Mouse (Mus musculus) CH12.LX (cell line): ENCODE measurements around the gene 2410015M20Rik. TPM values are rescaled to one million over a fixed set of nuclear protein-coding genes. Genes with fewer than 3 reads are reported as not detected.

ENCODE experiments used
- DNase-seq: peaks from one replicate; pipeline ENCODE4 v3.0.0-alpha.2; 2013; ENCODE audit errors: extremely low read depth
- H3K27ac ChIP-seq: 2 replicates; pipeline ENCODE4 v1.5.1; 2012; ENCODE audit warnings: low read depth, mild to moderate bottlenecking, control low read depth, moderate library complexity; ENCODE audit not compliant: insufficient read depth
- H3K27me3 ChIP-seq: replicated peaks from 2 replicates; pipeline ENCODE3; 2012; ENCODE audit warnings: inconsistent platforms
- H3K36me3 ChIP-seq, 2 experiments: replicated peaks in 1 of 2; 2 replicates each; pipeline versions ENCODE3 to v1.6.1; 2012; ENCODE audit warnings: inconsistent platforms in 1 of 2, low read length in 1 of 2, mild to moderate bottlenecking in 1 of 2, mixed read lengths in 1 of 2, moderate library complexity in 1 of 2; ENCODE audit not compliant: control insufficient read depth in 1 of 2, insufficient read depth in 1 of 2
- H3K4me1 ChIP-seq, 2 experiments: 2 replicates each; pipeline ENCODE4 v1.6.1; 2012; ENCODE audit warnings: inconsistent platforms in 1 of 2, moderate library complexity in 1 of 2; ENCODE audit not compliant: insufficient read depth in 2 of 2, control insufficient read depth in 1 of 2
- H3K4me2 ChIP-seq: 2 replicates; pipeline ENCODE4 v1.6.1; 2012; ENCODE audit warnings: low read depth, mild to moderate bottlenecking, control low read depth; ENCODE audit not compliant: poor library complexity, insufficient read depth, severe bottlenecking
- H3K4me3 ChIP-seq, 3 experiments: fragments of 150-350 bp in 1 of 3; sonication (generic) in 1 of 3; replicated peaks in 1 of 3; 2 replicates each; pipeline versions ENCODE3 to v1.5.1; 2011 to 2012; ENCODE audit warnings: low read depth in 2 of 3, low read length in 2 of 3, mild to moderate bottlenecking in 2 of 3, moderate library complexity in 2 of 3, control low read depth in 1 of 3, improper control_type of control experiment in 1 of 3, inconsistent platforms in 1 of 3, mixed read lengths in 1 of 3; ENCODE audit not compliant: poor library complexity in 1 of 3
- H3K79me2 ChIP-seq: replicated peaks from 2 replicates; pipeline ENCODE4 v1.6.1; 2012; ENCODE audit warnings: mild to moderate bottlenecking, moderate library complexity; ENCODE audit not compliant: control insufficient read depth, poor library complexity, insufficient read depth, severe bottlenecking; ENCODE audit errors: extremely low read depth
- H3K9ac ChIP-seq: 2 replicates; pipeline ENCODE4 v1.6.1; 2012; ENCODE audit warnings: low read depth, mild to moderate bottlenecking, control low read depth, moderate library complexity; ENCODE audit not compliant: insufficient read depth
- H3K9me3 ChIP-seq: replicated peaks from 2 replicates; pipeline ENCODE3; 2012; ENCODE audit warnings: low read length, inconsistent platforms, mixed read lengths
- CTCF ChIP-seq, 2 experiments: IDR thresholded peaks in 1 of 2; conservative IDR thresholded peaks in 1 of 2; 2 replicates each; pipeline ENCODE4 v1.5.1; 2011 to 2012; ENCODE audit warnings: low read depth in 2 of 2, low read length in 2 of 2, improper control_type of control experiment in 1 of 2, inconsistent platforms in 1 of 2, mild to moderate bottlenecking in 1 of 2, moderate library complexity in 1 of 2
- E2F4 ChIP-seq: IDR thresholded peaks from 2 replicates; pipeline ENCODE4 v1.6.1; 2011; ENCODE audit warnings: low read depth, low read length, improper control_type of control experiment; ENCODE audit not compliant: insufficient replicate concordance
- ELF1 ChIP-seq: IDR thresholded peaks from 2 replicates; pipeline ENCODE4 v1.6.1; 2014; ENCODE audit warnings: low read depth, mild to moderate bottlenecking, inconsistent platforms, low read length, improper control_type of control experiment
- GABPA ChIP-seq: IDR thresholded peaks from 2 replicates; pipeline ENCODE4 v1.6.1; 2012; ENCODE audit warnings: low read depth, low read length, improper control_type of control experiment, inconsistent platforms; ENCODE audit not compliant: insufficient replicate concordance
- HCFC1 ChIP-seq: IDR thresholded peaks from 2 replicates; pipeline ENCODE4 v1.6.1; 2012; ENCODE audit warnings: low read depth, mild to moderate bottlenecking, inconsistent platforms, low read length, improper control_type of control experiment
- JUND ChIP-seq: conservative IDR thresholded peaks from 2 replicates; pipeline ENCODE4 v1.6.1; 2011; ENCODE audit warnings: low read depth, low read length, improper control_type of control experiment
- KAT2A ChIP-seq: IDR thresholded peaks from 2 replicates; pipeline ENCODE4 v1.6.1; 2012; ENCODE audit warnings: low read length, improper control_type of control experiment, inconsistent platforms; ENCODE audit not compliant: insufficient replicate concordance
- MAX ChIP-seq: IDR thresholded peaks from 2 replicates; pipeline ENCODE4 v1.6.1; 2011; ENCODE audit warnings: low read length, improper control_type of control experiment
- MEF2A ChIP-seq: IDR thresholded peaks from 2 replicates; pipeline ENCODE4 v1.6.1; 2014; ENCODE audit warnings: low read depth, mild to moderate bottlenecking, inconsistent platforms, low read length, improper control_type of control experiment, borderline replicate concordance
- MYC ChIP-seq: IDR thresholded peaks from 2 replicates; pipeline ENCODE4 v1.6.1; 2011; ENCODE audit warnings: low read depth, mild to moderate bottlenecking, improper control_type of control experiment, low read length
- NELFE ChIP-seq: IDR thresholded peaks from 2 replicates; pipeline ENCODE4 v1.6.1; 2011; ENCODE audit warnings: low read depth, low read length, improper control_type of control experiment
- NRF1 ChIP-seq: IDR thresholded peaks from 2 replicates; pipeline ENCODE4 v1.6.1; 2014; ENCODE audit warnings: low read depth, mild to moderate bottlenecking, inconsistent platforms, low read length, improper control_type of control experiment, moderate library complexity
- POLR2A ChIP-seq: IDR thresholded peaks from 2 replicates; pipeline ENCODE4 v1.6.1; 2011; ENCODE audit warnings: low read depth, mild to moderate bottlenecking, improper control_type of control experiment, low read length
- POLR2AphosphoS2 ChIP-seq: IDR thresholded peaks from 2 replicates; pipeline ENCODE4 v1.6.1; 2011; ENCODE audit warnings: low read depth, low read length, improper control_type of control experiment
- RCOR1 ChIP-seq: conservative IDR thresholded peaks from 2 replicates; pipeline ENCODE4 v1.6.1; 2012; ENCODE audit warnings: low read depth, mild to moderate bottlenecking, inconsistent platforms, low read length, improper control_type of control experiment
- SIN3A ChIP-seq: IDR thresholded peaks from 2 replicates; pipeline ENCODE4 v1.6.1; 2012; ENCODE audit warnings: low read length, improper control_type of control experiment, inconsistent platforms
- SMC3 ChIP-seq: IDR thresholded peaks from 2 replicates; pipeline ENCODE4 v1.6.1; 2011; ENCODE audit warnings: low read depth, low read length, improper control_type of control experiment
- TCF12 ChIP-seq: IDR thresholded peaks from 2 replicates; pipeline ENCODE4 v1.6.1; 2014; ENCODE audit warnings: low read depth, mild to moderate bottlenecking, inconsistent platforms, low read length, improper control_type of control experiment
- ZKSCAN1 ChIP-seq: IDR thresholded peaks from 2 replicates; pipeline ENCODE4 v1.6.1; 2012; ENCODE audit warnings: low read depth, inconsistent platforms, low read length, improper control_type of control experiment, borderline replicate concordance
- ZNF384 ChIP-seq: IDR thresholded peaks from 2 replicates; pipeline ENCODE4 v1.6.1; 2012; ENCODE audit warnings: low read depth, low read length, improper control_type of control experiment, inconsistent platforms
- dilution Hi-C: fragments of 300-500 bp; cut with MboI; formaldehyde crosslinking; loops from 2 replicates; pipeline ENCODE4 v1.14.3; 2020; ENCODE audit warnings: low sequenced_read_pairs; ENCODE audit not compliant: extremely low pct_unique_long_range_greater_than_20kb, extremely low pct_ligation_motif_present
- in situ Hi-C: fragments of 300-500 bp; cut with MboI; formaldehyde crosslinking; loops from 3 replicates; pipeline ENCODE4 v1.14.3; 2019; ENCODE audit warnings: low sequenced_read_pairs, low pct_ligation_motif_present, low pct_unique_long_range_greater_than_20kb, mixed read lengths
- polyA plus RNA-seq: library from polyadenylated mRNA; unstranded; fragments of >175 nt; gene quantifications from 2 replicates; pipeline ENCODE4 v1.2.1, GENCODE M21; 2012; ENCODE audit warnings: low read depth; ENCODE audit not compliant: insufficient read length
- total RNA-seq, 2 experiments: library from RNA; depleted of rRNA; stranded (reverse); fragments of 300-350 nt in 1 of 2; fragments of >200 nt in 1 of 2; gene quantifications; 2 replicates each; pipeline ENCODE4 v1.2.3; 2012 to 2014

Gene 2410015M20Rik
- total and polyA plus RNA-seq, 3 experiments = 154 to 272 (median 202) TPM

GRCm38 (mm10) chr17:56656171-56656570, 46.6 kb upstream of the 2410015M20Rik start:
- no peak for TF ChIP-seq SMC3
- TF ChIP-seq MYC = no peak
- TF ChIP-seq KAT2A = no peak
- no peak for TF ChIP-seq E2F4
- TF ChIP-seq POLR2AphosphoS2 = no peak
- TF ChIP-seq MEF2A = no peak
- no peak for TF ChIP-seq MAX
- no peak for TF ChIP-seq POLR2A
- TF ChIP-seq TCF12 = no peak
- TF ChIP-seq HCFC1 = no peak
- TF ChIP-seq ZNF384 = no peak
- TF ChIP-seq NRF1 = no peak
- no peak for TF ChIP-seq GABPA
- H3K4me2 ChIP-seq = no peak overlapping the region
- peaks cover 3 to 5% of the 10 kb centered on the region in 2 experiments for H3K4me1 ChIP-seq
- no peaks in the 10 kb centered on the region for H3K9me3 ChIP-seq
- H3K4me3 ChIP-seq = no peak overlapping the region
- H3K27me3 ChIP-seq = no peaks in the 10 kb centered on the region
- in situ Hi-C loops = no loop called here
- no peak overlapping the region for H3K27ac ChIP-seq
- H3K79me2 ChIP-seq = no peaks in the 10 kb centered on the region
- no peaks in the 10 kb centered on the region for H3K36me3 ChIP-seq
- DNase-seq = no peak
- dilution Hi-C loops = no loop called here
- H3K9ac ChIP-seq = no peak overlapping the region

- Histone ChIP-seq H3K4me2 (no peak overlapping the region), H3K27me3 (no peaks in the 10 kb centered on the region), H3K79me2 (no peaks in the 10 kb centered on the region), H3K27ac (no peak overlapping the region), H3K9ac (no peak overlapping the region), H3K36me3 (no peaks in the 10 kb centered on the region), H3K4me3 (no peak overlapping the region), H3K4me1 (peaks cover 3 to 5% of the 10 kb centered on the region in 2 experiments), H3K9me3 (no peaks in the 10 kb centered on the region)
- in situ Hi-C loops = no loop called here
- TF ChIP-seq ELF1 (no peak), CTCF (conservative IDR thresholded peaks at IDR 0.05 in 1 of 2, IDR thresholded peaks at IDR 0.05 in 1 of 2; ENCODE audit: low read depth in 2 of 2, low read length in 2 of 2) (no peak), JUND (no peak), HCFC1 (no peak), SIN3A (no peak), RCOR1 (no peak), NELFE (no peak), ZKSCAN1 (no peak)
- dilution Hi-C loops = no loop called here
- no peak for DNase-seq
Measured at GRCm38 (mm10) chr17:56655311-56655710, 45.7 kb upstream of the 2410015M20Rik start.
